Mouse (Mus musculus) common myeloid progenitor, adult 5-6 weeks (primary cell): Measurements from ENCODE around the gene Ccnd3. TPM values are rescaled to one million over a fixed set of nuclear protein-coding genes. Genes with fewer than 3 reads are reported as not detected.
A peak's percentile ranks its signal among the peaks of the same experiment; 100 is the strongest.

Experiments
- ATAC-seq: replicated peaks from 2 replicates; pipeline ENCODE4 v1.8.0; 2016; ENCODE audit warnings: low read depth, mild to moderate bottlenecking, moderate TSS enrichment, inconsistent platforms; ENCODE audit not compliant: poor library complexity, severe bottlenecking
- total RNA-seq: library from RNA; stranded (forward); fragments of 200-1000, 187-1606 nt; gene quantifications from 2 replicates; pipeline ENCODE4 v1.2.3, GENCODE M21; 2017

Gene Ccnd3
- total RNA-seq, 1 experiment from 2014 or later: 61.9 TPM

DNA sequence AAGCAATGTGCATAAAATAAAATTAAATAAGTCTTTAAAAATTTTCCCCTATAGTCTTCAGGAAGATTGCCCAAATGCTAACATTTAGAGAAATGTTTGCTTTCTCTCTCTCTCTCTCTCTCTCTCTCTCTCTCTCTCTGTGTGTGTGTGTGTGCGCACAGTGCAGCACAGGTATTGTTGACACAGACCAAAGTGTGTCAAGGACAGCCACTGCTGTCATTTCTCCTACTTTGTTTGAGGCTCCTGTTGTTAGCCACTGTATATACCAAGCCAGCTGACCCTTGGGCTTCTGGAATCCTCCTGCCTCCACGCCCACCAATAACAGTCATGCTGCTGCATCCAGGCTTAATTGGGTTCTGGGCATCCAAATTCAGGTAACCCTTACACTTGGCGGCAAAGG lies 33.2 kb downstream of the Ccnd3 start:
- ATAC-seq: no peak

DNA sequence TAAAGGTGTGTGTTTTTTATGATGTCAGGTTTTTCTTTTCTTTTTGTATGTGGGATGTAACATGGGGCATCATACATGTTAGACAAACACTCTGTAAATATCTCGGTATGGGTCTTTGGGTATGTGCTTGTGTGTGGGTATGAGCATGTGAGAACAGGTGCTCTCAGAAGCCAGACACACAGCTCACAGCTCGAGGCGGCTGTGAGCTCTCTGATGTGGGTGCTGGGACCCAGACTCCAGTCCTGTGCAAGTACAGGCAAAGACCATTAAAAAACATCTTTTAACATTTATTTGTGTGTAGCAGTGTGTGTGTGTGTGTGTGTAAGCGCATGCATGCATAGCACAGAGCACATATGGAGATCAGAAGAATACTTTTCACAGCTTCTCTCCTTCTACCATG lies 34.3 kb downstream of the Ccnd3 start:
- ATAC-seq: no peak

DNA sequence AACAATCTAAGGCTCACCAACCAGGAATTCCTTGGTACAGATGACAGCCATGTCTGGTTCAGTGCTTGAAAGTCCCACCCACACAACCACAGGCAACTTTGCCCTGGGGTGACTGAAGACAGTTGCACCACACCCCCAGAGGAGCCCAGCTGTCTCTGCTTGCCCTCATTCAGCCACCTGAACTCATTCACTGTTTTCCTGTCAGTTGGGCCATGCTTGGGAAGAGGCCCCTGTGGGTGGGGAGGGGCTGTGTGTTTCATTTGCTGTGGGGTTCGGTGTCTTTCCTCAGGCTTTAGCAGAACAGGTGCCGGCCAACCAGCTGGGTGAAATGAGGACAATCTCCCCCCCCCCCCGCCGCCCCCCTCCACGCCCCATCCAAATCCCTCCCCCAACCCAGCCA lies 37.2 kb downstream of the Ccnd3 start:
- ATAC-seq: peak; percentile 91

DNA sequence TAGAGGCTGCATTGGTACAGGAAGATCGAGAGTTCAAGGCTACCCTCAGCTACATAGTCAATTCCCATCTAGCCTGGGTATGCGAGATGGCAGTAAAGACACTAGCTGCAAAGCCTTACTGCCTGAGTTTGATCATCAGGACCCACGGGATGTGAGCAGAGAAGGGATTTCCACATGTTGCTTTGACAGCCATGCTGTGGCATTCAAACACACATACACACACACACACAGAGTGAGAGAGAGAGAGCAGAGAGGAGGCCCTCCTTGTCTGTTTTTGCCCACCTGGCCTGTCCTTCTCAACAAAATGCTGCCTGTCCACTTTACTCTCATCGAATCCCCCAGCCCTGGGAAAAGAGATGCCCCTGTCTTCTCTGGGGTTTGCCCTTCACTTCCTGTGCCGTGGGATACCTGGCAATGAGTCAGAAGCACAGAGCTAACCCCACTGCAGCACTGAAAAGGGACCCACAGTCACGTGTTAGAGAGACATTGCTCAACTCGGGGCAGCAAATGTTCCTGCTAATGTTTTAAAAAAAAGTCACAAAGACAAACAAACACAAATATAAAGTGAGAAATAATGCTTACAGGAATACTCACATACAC lies 38.3 kb downstream of the Ccnd3 start:
- no peak for ATAC-seq

DNA sequence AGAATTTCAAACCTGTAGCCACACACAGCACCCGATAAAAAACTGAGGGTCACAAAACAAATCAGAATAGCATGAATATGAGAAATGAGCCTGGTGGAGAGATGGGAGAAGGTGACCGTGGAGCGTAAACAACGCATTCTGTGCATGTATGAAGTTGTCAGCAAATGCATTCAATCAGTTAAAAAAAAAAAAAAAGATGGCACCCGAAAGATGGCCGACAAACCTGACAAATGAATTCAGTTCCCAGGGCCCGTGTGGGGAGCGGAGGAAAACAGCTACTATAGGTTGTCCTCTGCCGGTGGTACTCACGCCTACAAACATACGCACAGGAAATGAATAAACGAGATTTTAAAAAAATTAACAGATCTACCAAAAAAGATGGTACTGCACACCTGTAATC lies 40.3 kb downstream of the Ccnd3 start:
- no peak for ATAC-seq

DNA sequence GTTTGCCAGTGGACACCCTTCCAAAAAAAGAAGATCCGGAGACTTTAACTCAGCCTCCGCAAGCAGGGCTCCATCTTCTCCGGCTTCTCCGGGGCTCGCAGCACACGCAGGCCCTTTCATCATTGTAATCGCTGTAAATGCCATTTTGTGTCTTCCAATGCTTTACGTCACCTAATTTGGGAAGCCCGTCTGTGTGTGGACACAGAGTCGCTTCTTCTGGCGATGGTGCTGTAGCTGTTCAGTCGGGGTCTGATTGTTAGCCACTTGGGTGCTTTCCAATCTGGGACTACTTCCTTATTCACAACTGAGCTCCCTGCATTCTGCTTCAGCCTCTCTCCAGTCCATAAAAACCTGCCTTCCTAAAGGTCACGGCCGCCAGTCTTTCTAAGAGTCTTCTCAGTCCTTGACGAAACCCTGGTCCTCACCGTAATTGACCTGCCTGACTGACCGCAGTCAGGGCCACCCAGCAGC lies 41.0 kb downstream of the Ccnd3 start:
- ATAC-seq: no peak

DNA sequence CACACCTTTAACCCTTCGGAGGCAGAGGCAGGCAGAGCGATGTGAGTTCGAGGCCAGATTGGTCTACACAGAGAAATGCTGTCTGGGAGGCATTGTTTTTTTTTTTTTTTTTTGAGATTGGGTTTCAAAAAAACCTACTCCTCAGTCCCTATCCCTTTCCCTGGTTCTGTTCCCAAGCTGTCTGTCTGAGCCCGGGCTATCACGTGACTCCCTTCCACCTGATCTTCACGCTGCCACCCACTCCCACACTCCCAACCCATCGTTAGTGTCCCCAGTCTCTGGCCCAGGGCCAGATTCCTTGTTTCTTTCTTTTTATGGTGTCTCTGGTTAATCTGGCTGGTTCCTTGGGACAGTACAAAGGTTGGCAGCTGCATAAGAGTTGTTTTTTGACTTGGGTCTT lies 46.2 kb downstream of the Ccnd3 start:
- no peak for ATAC-seq

DNA sequence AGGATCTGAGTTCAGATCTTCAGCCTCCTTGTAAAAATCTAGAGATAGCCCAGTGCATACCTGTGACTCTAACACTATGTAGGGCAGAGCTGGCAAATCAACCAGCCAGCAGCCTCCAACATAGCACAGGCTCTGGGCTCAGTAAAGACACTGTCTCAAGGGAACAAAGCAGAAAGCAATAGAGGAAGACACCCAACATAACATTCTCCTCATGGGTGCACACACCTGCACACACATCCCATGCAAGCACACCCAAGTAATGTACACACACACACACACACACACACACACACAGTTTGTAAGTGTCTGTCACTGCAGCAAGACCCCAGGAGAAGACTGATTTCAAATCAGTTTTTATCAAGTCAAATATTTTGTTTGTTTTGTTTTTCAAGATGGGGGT lies 48.1 kb downstream of the Ccnd3 start:
- no peak for ATAC-seq

DNA sequence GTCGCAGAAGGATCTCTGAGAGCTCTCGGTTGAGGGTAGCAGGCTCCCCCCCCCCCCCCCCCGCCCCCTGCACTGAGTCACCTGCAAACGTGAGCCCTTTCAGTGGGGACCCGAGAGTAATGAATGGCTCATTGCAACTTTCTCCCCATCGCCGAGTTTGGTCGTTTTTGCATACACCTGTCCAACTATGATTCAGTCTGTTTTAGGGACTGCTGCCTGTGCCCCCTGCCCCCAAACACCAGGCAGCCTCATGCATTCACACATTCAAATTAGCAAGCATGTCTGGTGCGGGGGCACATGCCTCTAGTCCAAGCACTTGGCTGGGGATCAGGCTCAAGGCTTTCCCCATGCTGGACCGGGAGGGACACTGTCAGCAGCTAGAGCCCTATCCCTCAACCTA lies 49.8 kb downstream of the Ccnd3 start:
- ATAC-seq: no peak

DNA sequence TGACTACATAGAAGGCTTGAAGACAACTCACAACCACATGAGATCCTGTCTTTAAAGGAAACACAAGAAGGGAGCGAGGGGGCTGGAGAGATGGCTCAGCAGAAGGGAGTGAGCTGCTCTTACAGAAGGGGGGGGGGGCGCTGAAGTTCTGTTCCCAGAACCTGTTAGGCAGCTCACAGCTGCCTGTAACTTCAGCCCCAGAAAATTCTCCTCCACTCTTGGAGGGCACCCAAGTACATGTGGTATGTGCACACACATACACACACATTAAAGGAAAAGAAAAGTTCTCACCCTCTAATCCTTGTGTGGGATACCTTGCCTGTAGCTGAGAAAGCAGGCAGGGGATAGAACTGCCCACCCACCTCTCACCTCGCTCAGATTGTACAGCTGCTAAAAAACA lies 52.3 kb downstream of the Ccnd3 start:
- no peak for ATAC-seq

DNA sequence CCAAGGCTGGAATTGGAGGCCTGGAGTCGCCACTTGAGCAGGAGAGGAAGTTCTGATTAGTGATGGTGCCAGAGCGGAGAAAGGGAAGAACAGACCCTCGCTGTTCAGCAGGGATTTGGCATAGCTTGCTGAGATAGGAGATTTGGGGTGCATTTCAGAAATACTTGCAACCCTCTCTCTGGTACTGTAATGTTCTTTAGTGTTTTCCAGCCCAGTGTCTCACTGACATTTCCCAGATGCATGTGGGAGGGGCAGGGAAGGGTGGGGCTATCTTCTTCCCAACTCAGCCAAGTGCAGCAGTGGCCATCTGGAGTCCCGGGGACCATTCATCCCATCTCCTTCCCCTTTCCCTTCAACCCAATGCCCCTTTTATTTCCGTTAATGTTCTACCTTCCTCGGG lies 54.9 kb downstream of the Ccnd3 start:
- ATAC-seq: no peak

DNA sequence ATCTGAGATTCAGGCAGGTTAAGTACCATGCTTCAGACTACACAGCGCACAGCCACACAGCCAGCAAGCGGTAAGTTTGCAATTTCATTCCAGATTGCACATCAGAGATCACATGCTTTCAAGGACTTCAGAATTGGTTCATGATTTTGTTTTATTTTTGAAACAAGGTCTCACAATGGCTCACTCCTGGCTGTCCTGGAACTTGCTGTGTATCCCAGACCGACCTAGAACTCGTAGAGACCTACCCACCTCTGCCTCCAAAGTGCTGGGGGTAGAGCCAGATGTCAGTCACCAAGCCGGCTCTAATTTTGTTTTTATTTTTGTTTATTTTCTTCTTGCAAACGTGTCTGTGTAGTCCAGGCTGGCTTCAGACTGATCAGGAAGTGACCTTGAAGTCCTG lies 58.0 kb downstream of the Ccnd3 start:
- no peak for ATAC-seq

DNA sequence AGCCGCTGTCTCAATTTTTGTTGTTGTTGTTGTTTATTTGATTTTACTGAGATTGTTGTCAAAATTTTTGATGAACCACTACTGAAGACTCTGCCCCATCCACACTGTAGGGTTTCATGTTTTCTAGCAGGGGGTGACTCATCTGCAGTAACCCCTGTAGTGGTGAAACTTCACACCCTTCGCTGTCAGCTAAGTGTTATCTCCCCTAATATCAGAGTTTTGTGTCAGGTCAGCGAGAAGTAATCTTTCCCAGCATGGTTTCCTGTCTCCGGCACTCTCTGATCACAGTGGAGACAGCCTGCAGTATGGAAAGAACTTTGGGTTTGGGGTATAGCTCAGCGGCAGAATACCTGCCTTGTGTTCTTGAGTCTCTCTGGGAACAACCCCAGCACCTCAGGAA lies 59.8 kb downstream of the Ccnd3 start:
- 0 out of 2 replicates have a peak, but pooled peaks have one; percentile 15 for ATAC-seq

DNA sequence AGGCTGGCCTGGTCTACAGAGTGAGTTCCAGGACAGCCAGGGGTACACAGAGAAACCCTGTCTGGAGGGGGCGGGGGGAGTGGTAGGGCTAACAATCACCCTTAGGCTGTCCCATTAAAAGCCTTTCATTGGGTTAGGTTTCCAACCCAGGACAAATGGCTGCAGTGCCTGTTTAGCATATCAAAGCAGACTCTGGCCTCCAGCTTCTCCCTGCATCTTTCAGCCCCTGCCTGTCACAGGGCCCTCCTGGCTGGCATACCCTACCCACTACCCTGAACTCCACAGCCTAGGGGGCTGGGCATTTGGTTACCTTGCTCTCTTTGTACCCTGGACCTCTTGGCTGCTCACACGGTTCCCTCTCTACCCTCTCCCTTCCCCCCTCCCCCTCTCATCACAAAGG lies 61.3 kb downstream of the Ccnd3 start:
- ATAC-seq: no peak

DNA sequence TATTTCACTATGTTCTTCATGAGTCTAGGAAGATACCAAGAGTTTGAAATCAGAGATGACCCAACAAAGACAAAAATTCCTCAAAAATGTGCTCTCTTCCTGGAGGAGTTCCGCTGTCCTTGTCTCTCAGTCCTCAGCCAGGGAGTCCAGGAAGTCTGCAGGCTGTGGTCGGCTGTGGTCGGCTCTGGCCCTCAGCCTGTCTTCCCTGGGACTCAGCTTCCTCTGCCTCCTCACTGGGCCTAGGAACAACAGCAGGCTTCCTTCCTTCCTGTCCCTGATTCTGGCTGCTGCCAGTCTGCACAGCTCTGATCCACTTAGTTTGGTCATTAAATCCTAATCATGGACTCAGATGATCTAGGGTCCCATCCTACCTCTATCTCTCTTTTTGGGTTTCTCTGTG lies 62.4 kb downstream of the Ccnd3 start:
- ATAC-seq: peak; percentile 85

DNA sequence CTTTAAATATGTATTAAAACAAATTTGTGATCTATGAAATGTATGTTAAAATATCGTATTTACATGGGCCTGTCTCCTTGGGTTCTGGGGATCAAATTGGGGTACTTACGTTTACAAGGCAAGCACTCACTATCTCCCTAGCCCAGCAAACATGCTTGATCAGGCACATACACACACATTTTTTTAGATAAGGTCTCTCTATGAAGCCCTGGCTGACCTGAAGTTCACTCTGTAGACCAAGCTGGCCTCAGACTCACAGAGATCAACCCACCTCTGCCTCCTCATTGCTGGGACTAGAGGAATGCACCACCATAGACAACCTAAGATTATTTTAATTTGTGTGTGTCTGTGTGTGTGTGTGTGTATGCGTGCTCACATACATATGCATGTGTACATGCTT lies 63.5 kb downstream of the Ccnd3 start:
- ATAC-seq: no peak

DNA sequence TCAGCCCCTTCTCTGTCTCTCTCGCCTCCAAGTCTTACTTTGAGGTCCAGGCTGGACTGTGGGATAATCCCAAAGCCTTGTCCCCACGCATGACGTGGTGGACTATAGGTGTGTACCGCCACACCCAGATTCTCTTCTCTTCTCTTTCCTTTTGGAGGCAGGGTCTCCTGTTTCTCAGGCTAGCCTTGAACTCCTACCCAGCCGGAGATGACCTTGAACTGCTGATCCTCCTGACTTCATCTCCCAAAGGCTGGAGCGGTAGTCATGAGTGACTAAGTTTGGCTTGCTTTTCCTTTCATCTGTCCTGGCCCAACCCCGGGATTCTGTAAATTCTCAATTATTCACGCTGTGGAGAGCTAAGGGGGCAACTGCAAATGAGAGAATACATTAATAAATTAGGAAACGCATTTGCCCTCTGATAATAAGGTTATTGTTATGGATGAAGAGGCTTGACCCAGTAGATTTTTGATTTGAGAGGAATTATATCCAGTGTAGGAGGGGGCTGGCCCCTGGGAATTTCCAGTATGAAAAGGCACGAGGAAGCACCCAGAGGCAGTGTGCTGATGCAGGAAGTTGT lies 64.2 kb downstream of the Ccnd3 start:
- ATAC-seq: no peak

DNA sequence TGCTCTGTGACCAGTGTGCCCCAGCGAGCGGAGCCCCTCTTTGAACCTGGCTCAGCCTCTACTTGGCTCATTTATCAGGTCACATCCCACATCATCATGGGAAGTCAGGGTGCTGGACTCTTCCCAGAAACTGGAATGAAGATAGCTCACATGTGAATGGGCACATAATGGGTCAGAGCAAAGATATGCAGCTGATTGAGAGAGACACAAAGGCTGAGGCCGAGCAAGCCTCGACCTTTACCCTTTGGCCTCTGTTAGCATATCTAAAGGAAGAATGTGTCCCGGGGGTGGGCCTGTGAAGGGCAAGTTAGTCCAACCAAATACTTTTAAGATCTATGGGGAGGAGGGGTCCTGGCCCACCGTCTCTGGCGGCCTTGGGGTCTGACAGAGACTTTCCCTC lies 66.8 kb downstream of the Ccnd3 start:
- no peak for ATAC-seq

DNA sequence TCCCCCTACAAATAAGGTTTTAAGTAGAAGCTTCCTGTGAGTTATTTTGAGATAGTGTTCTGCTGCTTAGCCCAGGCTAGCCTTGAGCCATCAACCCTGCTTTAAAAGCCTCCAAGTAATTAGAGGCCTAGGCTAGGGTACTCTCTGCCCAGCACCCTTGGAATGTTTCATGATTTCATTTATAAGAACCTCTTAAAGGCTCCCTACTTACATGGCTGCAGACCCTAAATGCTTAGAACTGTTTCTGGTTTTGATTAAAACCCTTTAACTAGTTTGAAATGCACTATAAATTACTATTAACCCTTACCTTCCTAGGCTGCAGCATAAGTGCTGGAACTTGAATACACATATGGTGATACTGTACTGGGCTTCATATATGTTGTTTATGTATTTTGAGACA lies 67.6 kb downstream of the Ccnd3 start:
- no peak for ATAC-seq

DNA sequence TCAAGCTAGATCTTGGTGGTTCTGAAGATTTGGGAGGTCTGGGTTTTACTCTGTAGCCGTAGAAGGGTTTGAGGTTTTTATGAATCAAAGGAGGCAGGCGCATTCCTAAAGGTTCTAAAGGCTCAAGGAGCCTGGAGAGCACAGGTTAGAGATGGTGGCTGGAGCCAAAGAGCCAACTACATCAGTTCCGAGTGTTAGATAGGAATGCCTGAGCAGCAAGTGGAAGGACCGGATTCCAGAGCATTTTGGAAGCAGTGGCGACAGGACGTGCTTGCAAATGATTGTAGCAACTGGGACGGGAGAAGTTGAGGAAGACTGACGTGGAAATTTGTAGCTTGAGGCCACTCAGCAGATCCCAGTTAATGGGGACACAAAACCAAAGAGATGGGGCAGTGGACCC lies 69.2 kb downstream of the Ccnd3 start:
- no peak for ATAC-seq

DNA sequence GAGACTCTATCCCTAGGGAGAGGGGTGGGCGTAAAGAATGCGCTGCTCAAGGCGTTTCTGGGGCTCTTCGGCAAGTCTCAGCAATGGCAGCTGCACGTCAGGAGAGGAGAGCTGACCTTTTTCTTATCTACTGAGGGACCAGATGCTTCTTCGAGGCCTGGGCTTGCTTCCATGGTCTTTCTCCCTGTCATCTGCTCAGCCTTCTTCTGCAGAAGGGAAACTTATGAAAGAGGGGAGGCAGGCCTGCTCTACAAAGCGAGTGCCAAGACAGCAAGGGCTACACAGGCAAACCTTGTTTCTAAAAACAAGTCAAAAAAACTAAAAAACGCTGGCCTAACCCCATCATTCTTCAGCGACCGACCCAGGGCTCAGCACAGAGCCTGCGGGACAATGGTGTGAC lies 70.0 kb downstream of the Ccnd3 start:
- no peak for ATAC-seq

DNA sequence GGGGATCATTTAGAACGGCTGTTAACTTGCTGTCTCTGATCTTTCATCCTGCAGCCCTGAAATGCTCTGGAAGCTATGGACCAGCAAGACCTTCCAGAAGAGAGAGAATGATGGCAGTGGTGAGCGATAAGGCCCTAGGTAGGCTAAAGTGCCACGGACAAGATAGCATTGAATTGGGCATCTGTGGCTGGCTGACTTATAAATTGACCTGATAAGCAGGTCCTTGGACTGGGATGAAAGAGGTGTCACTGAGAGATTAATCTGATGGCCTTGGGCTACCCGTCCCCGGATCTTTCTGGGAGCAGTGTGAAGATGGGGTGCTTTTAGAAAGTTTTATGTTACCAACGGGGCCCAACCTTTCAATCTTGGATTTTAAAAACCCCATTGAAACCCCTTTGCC lies 73.8 kb downstream of the Ccnd3 start:
- no peak; the same call in 1 of the 2 replicates for ATAC-seq
